ENCODE assay signal across 11 mouse cellular contexts in the genomic region with DNA sequence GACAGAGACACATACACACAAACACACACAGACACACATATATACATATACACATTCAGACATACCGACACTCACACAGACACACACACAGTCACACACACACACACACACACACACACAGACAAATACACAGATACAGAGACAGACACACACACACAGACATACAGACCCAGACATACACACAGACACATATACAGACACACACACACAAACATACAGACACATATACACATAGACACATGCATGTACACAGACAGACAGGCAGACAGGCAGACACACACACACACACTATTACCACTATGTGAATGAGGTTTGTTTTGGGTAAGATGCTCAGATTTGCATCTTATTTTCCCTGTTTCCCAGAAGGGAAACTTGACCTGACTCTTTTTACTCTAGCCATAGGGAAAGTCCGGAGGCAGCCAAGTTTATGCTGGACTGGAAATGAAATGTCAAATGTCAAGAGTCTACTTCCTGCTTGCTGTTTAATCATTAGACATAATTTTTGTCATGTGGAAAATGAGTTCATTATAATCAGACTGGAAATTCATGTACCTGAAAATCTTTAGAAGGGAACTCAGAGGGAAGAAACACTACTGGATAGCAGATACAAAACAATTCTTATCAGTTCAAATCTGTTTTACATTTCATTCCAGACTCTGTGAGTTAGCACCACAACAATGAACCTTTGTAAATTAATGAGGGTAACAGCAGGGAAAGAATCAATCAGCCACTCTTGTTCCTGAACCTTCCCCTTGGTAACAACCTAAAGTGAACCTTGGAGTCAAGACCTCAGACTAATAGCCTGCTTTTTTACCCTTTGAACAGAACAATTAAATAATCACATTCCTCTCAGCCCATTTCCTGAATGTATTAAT.
DNase-seq lines count a peak whose midpoint lies in the region; ATAC-seq lines count a peak whose summit lies in the region.
"Had no signal": no experiment of that assay in that cellular context is flagged by ENCODE, and none has a peak within 500 bp of the region (broad histone marks: within the 10 kb centered on the region; RNA-seq: fewer than 3 reads in every experiment).

No protein-coding gene starts in this region.

- no peak overlapping the region for H3K9ac ChIP-seq in midbrain, embryonic 13.5 days (replicated peaks)
- H3K9ac ChIP-seq in midbrain, embryonic 14.5 days (replicated peaks; ENCODE audit: low read length): no peak overlapping the region
- no peak overlapping the region for H3K9ac ChIP-seq in embryonic facial prominence, embryonic 14.5 days (ENCODE audit: low read depth, low read length)
- H3K9ac ChIP-seq: limb, embryonic 13.5 days had no signal

- H3K4me2 ChIP-seq in midbrain, embryonic 13.5 days (replicated peaks): no peak overlapping the region
- H3K4me2 ChIP-seq in midbrain, embryonic 14.5 days (ENCODE audit: low read length): no peak overlapping the region
- no peak overlapping the region for H3K4me2 ChIP-seq in embryonic facial prominence, embryonic 14.5 days (ENCODE audit: low read depth, low read length)
- H3K4me2 ChIP-seq: limb, embryonic 13.5 days had no signal

- H3K36me3 ChIP-seq in midbrain, embryonic 13.5 days: no peaks in the 10 kb centered on the region
- H3K36me3 ChIP-seq in midbrain, embryonic 14.5 days (ENCODE audit: control insufficient read depth, insufficient read depth, low read length): no peaks in the 10 kb centered on the region
- H3K36me3 ChIP-seq in embryonic facial prominence, embryonic 14.5 days (ENCODE audit: control insufficient read depth, insufficient read depth, low read length): no peaks in the 10 kb centered on the region
- H3K36me3 ChIP-seq: limb, embryonic 13.5 days had no signal

- no peaks in the 10 kb centered on the region for H3K27me3 ChIP-seq in midbrain, embryonic 13.5 days
- no peaks in the 10 kb centered on the region for H3K27me3 ChIP-seq in midbrain, embryonic 14.5 days (ENCODE audit: control insufficient read depth, insufficient read depth, low read length)
- H3K27me3 ChIP-seq in embryonic facial prominence, embryonic 14.5 days (replicated peaks; ENCODE audit: control insufficient read depth, insufficient read depth, low read length): no peaks in the 10 kb centered on the region
- H3K27me3 ChIP-seq: limb, embryonic 13.5 days had no signal

- H3K4me3 ChIP-seq in midbrain, embryonic 13.5 days (replicated peaks): no peak overlapping the region
- H3K4me3 ChIP-seq in midbrain, embryonic 14.5 days (replicated peaks; ENCODE audit: low read depth, low read length): no peak overlapping the region
- no peak overlapping the region for H3K4me3 ChIP-seq in embryonic facial prominence, embryonic 14.5 days (ENCODE audit: low read depth, low read length)
- H3K4me3 ChIP-seq: limb, embryonic 13.5 days had no signal

- 69% methylated on average over 2 of the region's 2 CpGs for WGBS in midbrain, embryonic 13.5 days
- 73% methylated on average over 2 of the region's 2 CpGs for WGBS in midbrain, embryonic 14.5 days
- WGBS in embryonic facial prominence, embryonic 14.5 days: 52% methylated on average over 2 of the region's 2 CpGs

- H3K4me1 ChIP-seq in midbrain, embryonic 13.5 days (replicated peaks): no peaks in the 10 kb centered on the region
- H3K4me1 ChIP-seq in midbrain, embryonic 14.5 days (ENCODE audit: control insufficient read depth, insufficient read depth, low read length): no peaks in the 10 kb centered on the region
- H3K4me1 ChIP-seq in embryonic facial prominence, embryonic 14.5 days (ENCODE audit: control insufficient read depth, insufficient read depth, low read length): 0 out of 2 replicates have a peak, but pooled peaks cover 12% of the 10 kb centered on the region

- no peak for DNase-seq in midbrain, embryonic 14.5 days
- DNase-seq in embryonic facial prominence, embryonic 14.5 days (ENCODE audit: low spot score): peak; percentile 29
- peak; percentile 32 for DNase-seq in kidney, postnatal 14 days
- DNase-seq in adrenal gland, postnatal 25 days: no peak
- no peak for DNase-seq in cerebellum, postnatal 10 days
- no peak for DNase-seq in layer of hippocampus, adult 9-11 months
- DNase-seq: cerebellum, adult 11 months; gastrocnemius, postnatal 10 days had no signal

- ATAC-seq in midbrain, embryonic 13.5 days: 0 out of 2 replicates have a peak, but pooled peaks have one; percentile 11
- ATAC-seq in midbrain, embryonic 14.5 days (ENCODE audit: low FRiP score, low TSS enrichment): no peak
- no peak for ATAC-seq in embryonic facial prominence, embryonic 14.5 days (ENCODE audit: low read depth)

- H3K9me3 ChIP-seq in midbrain, embryonic 13.5 days: no peaks in the 10 kb centered on the region
- H3K9me3 ChIP-seq in midbrain, embryonic 14.5 days (ENCODE audit: control insufficient read depth, low read length): no peaks in the 10 kb centered on the region
- H3K9me3 ChIP-seq in embryonic facial prominence, embryonic 14.5 days (ENCODE audit: control insufficient read depth, low read length): no peaks in the 10 kb centered on the region
- H3K9me3 ChIP-seq: limb, embryonic 13.5 days had no signal

- H3K27ac ChIP-seq in midbrain, embryonic 13.5 days: no peak overlapping the region
- no peak overlapping the region for H3K27ac ChIP-seq in midbrain, embryonic 14.5 days (replicated peaks; ENCODE audit: low read depth, low read length)
- no peak overlapping the region for H3K27ac ChIP-seq in embryonic facial prominence, embryonic 14.5 days (replicated peaks; ENCODE audit: low read depth, low read length)
- H3K27ac ChIP-seq: limb, embryonic 13.5 days; macrophage had no signal

Comparison
In these comparisons a context has a peak if more than half of its experiments do, and no peak if none do; other contexts are left out.
1. DNase-seq: peak in embryonic facial prominence, embryonic 14.5 days (single experiment) and kidney, postnatal 14 days (single experiment); none in midbrain, embryonic 14.5 days (single experiment), adrenal gland, postnatal 25 days (single experiment), cerebellum, postnatal 10 days (0 of 2) and layer of hippocampus, adult 9-11 months (single experiment).